Mouse (Mus musculus) ES-Bruce4 (cell line): Measurements from ENCODE around the gene Gm47996.

Experiments used
- CTCF ChIP-seq: IDR thresholded peaks from one replicate; pipeline ENCODE4 v1.8.1; 2011; ENCODE audit warnings: low read depth, low read length
- EP300 ChIP-seq: IDR thresholded peaks from 2 replicates; pipeline ENCODE4 v1.6.1; 2011; ENCODE audit warnings: low read depth, low read length; ENCODE audit not compliant: insufficient read depth
- POLR2A ChIP-seq: IDR thresholded peaks from one replicate; pipeline ENCODE4 v1.8.1; 2011; ENCODE audit warnings: low read length; ENCODE audit not compliant: insufficient read depth

DNA sequence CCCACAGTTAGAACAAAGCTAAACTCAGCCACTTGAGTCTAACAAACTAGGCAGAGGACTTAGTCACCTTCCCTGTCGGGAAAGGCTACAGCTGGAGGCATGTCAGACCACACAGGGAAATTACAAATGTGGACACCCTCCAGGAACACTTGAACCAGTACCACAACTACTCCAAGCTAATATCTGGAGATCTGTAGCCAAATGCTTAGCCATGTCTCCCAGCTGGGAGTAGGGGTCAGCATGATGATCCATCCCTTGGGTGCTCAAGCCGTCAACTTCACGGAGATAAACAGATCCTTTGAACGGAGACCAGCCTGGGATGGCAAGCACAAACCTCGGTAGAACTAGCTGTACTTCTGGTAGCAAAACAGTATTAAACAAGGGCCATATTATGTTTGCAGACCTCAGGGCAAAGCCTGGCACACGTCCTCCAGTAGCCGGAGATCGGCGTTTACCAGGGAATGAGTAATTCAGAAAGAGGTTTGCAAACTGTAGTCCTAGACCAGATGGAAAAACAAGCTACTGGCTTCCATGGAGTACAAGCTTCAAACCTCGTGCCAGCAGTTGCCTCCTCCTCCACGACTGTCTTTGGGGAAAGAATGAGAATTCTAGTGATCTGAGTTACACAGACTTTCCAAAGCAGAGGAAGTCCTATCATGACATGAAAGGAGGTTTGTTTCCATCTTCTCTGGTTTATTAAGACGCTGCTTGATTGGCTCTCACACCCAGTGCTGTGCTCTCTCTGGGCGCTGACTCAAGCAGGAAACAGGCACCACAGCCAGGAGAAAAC is 26.4 kb downstream of the Gm47996 start:
- TF ChIP-seq EP300, result no peak
- no peak for TF ChIP-seq CTCF
- no peak for TF ChIP-seq POLR2A
